Mouse (Mus musculus): ENCODE measurements around the gene Tubal3.

Gene Tubal3

GRCm38 (mm10) chr13:3917571-3918311 lies at the start of gene Tubal3, which contains the start of gene Net1:
Gene Tubal3 (plus strand): TSS chr13:3918274.
Gene Net1 (minus strand): TSS chr13:3918220.
- in situ Hi-C loops (cut with MboI, MseI) = loop anchor here (25.0 kb wide), 1 partner anchor 505 kb away; no protein-coding TSS in a partner anchor

DNA sequence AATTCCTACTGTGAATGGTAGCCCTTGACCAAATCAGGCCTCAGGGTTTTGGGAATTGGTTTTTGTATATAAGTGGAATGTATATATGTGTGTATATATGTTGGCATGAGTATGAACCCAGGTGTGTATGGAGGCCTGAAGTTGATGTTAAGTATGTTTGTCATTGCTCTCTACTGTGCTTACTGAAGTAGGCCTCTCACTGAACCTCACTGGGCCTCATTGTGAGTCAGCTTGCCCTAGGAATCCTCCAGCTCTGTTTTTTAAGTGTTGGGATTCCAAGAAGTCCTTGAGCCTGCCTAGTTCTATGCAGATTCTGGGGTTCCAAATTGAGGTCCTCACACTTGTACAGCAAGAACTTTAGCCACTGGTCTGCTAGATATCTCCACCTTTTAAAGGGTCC lies 48.2 kb upstream of the Tubal3 start:
- in situ Hi-C loops (cut with MboI, MseI) = no loop called here

DNA sequence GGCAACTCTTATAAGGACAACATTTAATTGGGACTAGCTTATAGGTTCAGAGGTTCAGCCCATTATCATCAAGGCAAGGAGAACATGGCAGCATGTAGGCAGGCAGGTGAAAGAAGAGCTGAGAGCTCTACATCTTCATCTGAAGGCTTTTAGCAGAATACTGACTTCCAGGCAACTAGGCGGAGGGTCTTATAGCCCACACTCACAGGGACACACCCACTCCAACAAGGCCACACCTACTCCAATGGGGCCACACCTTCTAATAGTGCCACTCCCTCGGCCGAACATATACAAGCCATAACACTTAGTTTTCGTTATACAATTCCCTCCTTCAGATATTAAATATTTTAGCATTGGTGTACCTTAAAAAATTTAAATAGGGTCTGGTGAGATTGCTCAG lies 45.2 kb upstream of the Tubal3 start:
- in situ Hi-C loops (cut with MboI, MseI) = no loop called here

DNA sequence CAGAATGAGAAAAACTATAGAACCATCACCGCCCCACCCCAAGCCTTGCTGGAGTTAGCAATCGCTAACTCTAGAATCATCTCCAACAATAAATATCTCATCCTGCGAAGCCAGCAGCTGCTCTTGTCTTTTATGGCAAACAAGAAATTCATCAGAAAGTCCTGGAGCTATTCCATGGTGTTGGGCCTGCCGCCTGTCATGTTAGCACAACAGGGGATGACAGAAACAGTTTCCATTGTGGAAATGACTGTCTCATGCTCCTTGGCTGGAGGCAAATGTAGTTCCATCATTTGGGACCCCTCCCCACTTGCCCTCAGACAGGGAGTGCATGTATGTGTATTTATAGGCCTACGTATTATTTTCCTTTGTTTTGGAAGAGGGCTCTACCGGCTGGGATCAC lies 41.6 kb upstream of the Tubal3 start:
- in situ Hi-C loops (cut with MboI, MseI) = no loop called here

GRCm38 (mm10) chr13:3877185-3877584 lies 40.9 kb upstream of the Tubal3 start:
- in situ Hi-C loops (cut with MboI, MseI) = no loop called here

DNA sequence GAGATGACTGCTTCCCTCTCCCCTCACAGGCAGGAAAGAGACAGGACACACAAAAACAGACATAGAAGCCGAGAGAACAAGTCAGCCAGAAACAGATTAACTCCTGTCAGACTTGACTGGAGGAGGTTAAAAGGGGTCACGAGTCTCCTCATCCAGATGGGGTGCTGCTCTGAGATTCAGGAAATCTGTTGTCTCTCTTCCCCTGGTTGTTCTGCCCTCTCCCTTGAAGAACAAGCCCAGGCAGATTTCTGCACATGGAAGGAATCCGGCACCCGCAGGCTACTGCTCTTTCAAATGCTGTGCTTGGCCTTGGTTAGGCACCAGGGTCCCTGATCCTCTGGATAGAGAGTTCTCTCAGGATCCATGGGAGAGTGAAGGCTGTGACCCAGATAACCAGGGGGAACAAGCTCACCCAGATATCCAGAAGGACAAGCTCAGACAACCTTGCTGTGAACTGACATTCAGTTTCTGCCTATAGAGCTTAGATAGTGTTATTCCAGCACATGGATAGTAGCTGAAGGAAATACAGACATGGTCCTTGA lies 40.3 kb upstream of the Tubal3 start:
- in situ Hi-C loops (cut with MboI, MseI) = no loop called here

DNA sequence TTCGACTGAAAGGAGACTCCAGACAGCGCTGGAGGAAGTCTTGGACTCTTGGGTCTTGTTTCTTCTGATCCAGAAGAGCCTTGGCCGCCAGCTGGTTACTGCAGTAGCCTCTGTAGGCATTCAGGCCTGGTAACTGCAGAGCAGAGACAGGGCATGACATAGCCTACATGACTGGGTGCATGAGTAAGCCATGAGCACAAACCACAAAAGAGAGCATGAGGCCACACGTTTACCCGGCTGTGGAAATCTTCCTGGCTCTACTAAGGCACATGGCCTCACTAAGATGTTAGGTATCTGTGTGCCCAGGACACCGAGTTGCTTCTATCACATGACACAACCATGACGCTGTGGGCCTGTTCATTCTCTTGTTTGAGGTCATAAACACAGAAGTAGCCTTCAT lies 31.4 kb upstream of the Tubal3 start:
- in situ Hi-C loops (cut with MboI, MseI) = no loop called here

GRCm38 (mm10) chr13:3889111-3889510 lies 29.0 kb upstream of the Tubal3 start:
- in situ Hi-C loops (cut with MboI, MseI) = no loop called here

DNA sequence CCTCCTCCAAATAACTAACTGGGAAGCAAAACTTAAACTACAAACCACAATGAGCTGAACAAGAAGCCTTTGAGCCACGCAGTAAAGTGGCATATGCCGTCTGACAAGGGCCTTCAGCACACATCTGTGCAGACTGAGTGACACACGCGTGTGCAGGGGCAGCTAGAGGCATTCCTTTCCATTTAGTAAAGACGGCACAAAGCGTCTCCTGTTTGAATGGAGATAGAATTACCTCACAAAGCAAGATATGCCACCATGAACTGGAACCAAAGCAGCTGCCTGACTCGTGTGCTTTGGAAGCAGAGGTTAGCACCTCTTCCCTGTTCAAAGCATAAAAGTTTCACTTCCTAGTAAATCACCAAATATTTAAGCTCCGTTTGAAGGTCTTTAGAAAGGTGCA lies 28.0 kb upstream of the Tubal3 start:
- in situ Hi-C loops (cut with MboI, MseI) = loop anchor here (10.0 kb wide), 1 partner anchor 1725 kb away; no protein-coding TSS in a partner anchor

GRCm38 (mm10) chr13:3891479-3892087 lies 26.5 kb upstream of the Tubal3 start:
- in situ Hi-C loops (cut with MboI, MseI) = loop anchor here (10.0 kb wide), 1 partner anchor 1723 kb away; no protein-coding TSS in a partner anchor

GRCm38 (mm10) chr13:3892601-3893000 lies 25.5 kb upstream of the Tubal3 start:
- in situ Hi-C loops (cut with MboI, MseI) = loop anchor here (10.0 kb wide), 1 partner anchor 1722 kb away; no protein-coding TSS in a partner anchor

DNA sequence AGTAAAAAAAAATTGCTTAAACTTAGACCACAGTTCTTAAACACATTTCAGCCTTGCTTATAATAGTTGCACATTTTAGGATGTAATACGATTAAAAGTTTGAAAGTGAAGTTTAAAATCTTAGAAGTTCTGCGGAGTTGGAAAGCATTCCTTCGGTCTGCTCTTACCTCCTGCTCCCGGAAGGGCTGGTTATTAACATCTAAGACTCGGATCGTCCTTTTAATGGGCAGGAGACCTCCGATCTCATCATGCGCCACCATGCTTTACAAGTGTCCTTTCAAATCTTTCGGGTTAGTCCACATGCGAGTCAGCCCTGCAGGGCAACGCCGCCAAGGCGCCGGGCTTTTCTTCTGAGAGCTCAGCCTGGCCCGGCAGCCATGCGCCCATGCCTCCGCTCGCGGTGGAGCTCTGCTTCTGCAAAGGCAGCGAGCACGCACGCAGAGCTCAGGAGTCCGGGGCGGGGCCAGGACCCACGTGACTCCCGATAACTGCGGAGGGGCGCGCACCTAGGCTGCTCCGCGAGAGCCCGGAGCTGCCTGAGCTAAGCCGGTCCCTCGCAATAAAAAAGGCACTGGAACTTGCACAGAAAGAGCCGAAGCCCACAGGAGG lies 24.8 kb upstream of the Tubal3 start:
- in situ Hi-C loops (cut with MboI, MseI) = loop anchor here (10.0 kb wide), 1 partner anchor 1722 kb away; no protein-coding TSS in a partner anchor

DNA sequence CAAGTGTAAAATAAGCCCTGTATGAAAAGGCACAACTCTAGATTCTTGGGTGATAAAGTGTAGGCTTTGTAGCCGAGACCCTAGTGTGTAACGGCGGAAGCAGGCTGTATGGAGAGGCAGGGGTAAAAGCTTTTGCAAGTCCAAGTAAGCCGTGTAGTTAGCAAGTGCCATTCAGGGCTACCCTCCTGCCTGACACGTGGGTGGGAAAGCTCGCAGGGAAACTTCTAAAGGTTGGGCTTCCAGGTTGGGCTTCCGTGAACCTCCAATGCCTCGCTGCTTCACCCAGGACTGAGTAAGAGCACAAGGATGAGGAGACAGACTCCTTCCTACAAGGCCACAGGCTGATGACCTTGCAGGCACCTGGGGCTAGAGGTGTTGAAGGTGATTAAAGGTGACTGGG lies 23.5 kb upstream of the Tubal3 start:
- in situ Hi-C loops (cut with MboI, MseI) = loop anchor here (10.0 kb wide), 1 partner anchor 1720 kb away; no protein-coding TSS in a partner anchor

DNA sequence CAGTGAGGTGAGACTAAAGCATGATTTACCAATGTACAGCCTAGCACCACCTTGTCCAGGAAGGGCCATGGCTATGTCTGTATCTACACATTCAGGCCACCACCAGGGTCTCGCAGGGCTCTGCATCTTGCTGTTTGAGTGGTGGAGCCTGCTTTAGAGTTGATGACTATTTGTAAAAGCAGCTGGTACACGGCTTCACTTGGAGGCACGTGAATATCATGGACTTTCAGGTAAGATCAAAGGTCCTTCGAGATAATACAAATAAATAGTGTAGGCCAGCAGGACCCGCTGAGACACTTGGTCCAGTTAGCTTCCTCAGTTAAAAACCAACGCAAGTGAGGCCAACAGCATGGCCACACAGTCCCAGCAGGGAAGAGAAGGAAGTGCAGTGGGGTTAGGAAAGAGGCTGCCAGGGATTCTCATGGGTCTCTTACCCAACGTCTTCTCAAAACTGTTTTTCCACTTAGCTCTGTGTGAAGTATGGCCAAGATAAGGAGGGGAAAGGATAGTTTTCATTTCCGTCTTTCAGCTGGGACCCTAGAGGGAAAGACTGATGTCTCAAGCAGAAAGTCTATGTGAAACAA lies 22.6 kb upstream of the Tubal3 start:
- in situ Hi-C loops (cut with MboI, MseI) = loop anchor here (5.0 to 10.0 kb wide), 2 partner anchors 228 to 1719 kb away; no protein-coding TSS in a partner anchor

DNA sequence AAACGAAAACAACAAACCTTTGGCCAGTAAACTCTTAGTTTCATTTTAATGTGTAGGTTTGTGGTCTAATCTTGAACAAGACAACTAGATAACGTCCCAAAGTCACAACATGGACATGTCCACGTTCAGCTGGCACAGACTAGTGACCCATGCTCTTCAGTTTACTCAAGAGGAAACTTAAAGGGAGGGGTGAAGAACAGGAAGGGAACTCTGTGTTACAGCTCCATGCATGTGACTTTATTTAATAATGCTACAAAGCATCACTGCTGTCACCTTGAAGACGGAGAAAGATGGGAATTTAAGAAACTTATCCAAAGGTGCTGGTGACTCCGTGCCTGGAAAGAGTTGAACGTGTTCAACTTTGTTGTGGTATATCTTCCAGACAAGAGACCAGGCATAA lies 22.0 kb upstream of the Tubal3 start:
- in situ Hi-C loops (cut with MboI, MseI) = loop anchor here (5.0 to 10.0 kb wide), 2 partner anchors 229 to 1719 kb away; no protein-coding TSS in a partner anchor

- in situ Hi-C loops (cut with MboI, MseI) = loop anchor here (5.0 to 10.0 kb wide), 2 partner anchors 230 to 1718 kb away; no protein-coding TSS in a partner anchor
Observed at GRCm38 (mm10) chr13:3896913-3897312, 21.2 kb upstream of the Tubal3 start.

GRCm38 (mm10) chr13:3898202-3898601 lies 19.9 kb upstream of the Tubal3 start:
- in situ Hi-C loops (cut with MboI, MseI) = loop anchor here (5.0 to 10.0 kb wide), 2 partner anchors 231 to 1717 kb away; no protein-coding TSS in a partner anchor

GRCm38 (mm10) chr13:3899301-3899700 lies 18.8 kb upstream of the Tubal3 start:
- in situ Hi-C loops (cut with MboI, MseI) = loop anchor here (5.0 to 10.0 kb wide), 2 partner anchors 232 to 1716 kb away; no protein-coding TSS in a partner anchor

DNA sequence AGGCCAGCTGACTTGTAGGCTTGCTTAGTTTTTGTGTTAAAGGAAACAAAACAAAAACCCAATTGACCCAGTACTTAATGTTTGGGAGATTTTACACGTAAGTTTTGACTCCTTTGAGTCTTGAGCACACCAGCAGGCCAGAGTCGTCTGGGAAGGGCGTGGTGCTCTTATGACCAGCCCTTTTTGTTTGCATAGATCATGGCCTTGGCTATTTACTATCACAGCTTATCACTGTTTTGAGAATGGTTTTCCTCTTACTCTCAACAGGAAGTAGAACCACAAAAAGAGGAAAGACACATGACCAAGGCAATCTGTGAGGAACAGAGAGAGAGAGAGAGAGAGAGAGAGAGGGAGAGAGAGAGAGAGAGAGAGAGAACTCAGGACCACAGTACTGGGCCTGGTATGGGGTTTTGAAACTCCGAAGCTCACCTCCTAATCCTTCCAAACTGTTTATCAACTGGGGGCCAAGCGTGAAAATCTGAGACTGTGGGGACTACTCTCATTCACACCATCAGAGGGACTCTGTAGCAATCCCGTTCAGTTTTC lies 10.8 kb upstream of the Tubal3 start:
- in situ Hi-C loops (cut with MboI, MseI) = loop anchor here (25.0 kb wide), 1 partner anchor 495 kb away; no protein-coding TSS in a partner anchor

DNA sequence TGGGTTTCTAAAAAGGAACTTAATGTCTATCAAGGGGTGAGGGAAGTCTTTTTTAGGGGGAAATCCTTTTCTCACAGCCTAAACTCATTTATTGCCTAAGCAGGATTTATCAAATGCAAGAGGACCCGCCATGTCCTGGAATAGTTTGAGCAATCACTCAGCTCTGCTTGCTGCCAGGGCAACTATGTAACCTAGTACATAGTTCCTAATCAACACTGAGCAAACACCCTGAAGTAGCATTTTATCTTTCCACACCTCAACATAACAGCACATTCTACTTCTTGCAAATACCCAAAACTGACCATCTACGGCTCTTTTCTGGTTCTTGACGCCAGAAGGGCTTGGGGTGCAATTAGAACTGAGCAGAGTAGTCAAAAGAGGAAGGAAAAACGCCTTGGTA lies 9.8 kb upstream of the Tubal3 start:
- in situ Hi-C loops (cut with MboI, MseI) = loop anchor here (25.0 kb wide), 1 partner anchor 496 kb away; no protein-coding TSS in a partner anchor

GRCm38 (mm10) chr13:3910356-3910755 lies 7.7 kb upstream of the Tubal3 start:
- in situ Hi-C loops (cut with MboI, MseI) = loop anchor here (25.0 kb wide), 1 partner anchor 498 kb away; no protein-coding TSS in a partner anchor
